Mouse (Mus musculus): ENCODE results near the gene Fbn1.

GRCm38 (mm10) chr2:125511898-125512297 lies 4.1 kb upstream of the Fbn1 start:
- no peak for TF ChIP-seq POLR2A (IDR thresholded peaks at IDR 0.05; ENCODE audit: insufficient read depth, low read depth, low read length)
- no peak for TF ChIP-seq EP300 (IDR thresholded peaks at IDR 0.05; ENCODE audit: insufficient read depth, low read depth, low read length)
- TF ChIP-seq CTCF (IDR thresholded peaks at IDR 0.05) = no peak

All from heart, adult 2 months (tissue).